Mouse (Mus musculus) MEL (cell line): ENCODE data around the gene Rasl10b.

Experiments
- CTCF ChIP-seq, 3 experiments: IDR thresholded peaks in 2 of 3; conservative IDR thresholded peaks in 1 of 3; 2 replicates each; pipeline ENCODE4 v1.5.1; 2011 to 2012; ENCODE audit warnings: low read length in 3 of 3, low read depth in 2 of 3, mild to moderate bottlenecking in 2 of 3, improper control_type of control experiment in 1 of 3, inconsistent platforms in 1 of 3, mixed read lengths in 1 of 3, moderate library complexity in 1 of 3; ENCODE audit not compliant: control insufficient read depth in 1 of 3, insufficient read depth in 1 of 3, poor library complexity in 1 of 3, severe bottlenecking in 1 of 3
- E2F4 ChIP-seq: IDR thresholded peaks from 2 replicates; pipeline ENCODE4 v1.6.1; 2011; ENCODE audit warnings: low read depth, low read length, improper control_type of control experiment, borderline replicate concordance
- EP300 ChIP-seq, 2 experiments: IDR thresholded peaks; 2 replicates each; pipeline ENCODE4 v1.6.1; 2011; ENCODE audit warnings: improper control_type of control experiment in 2 of 2, low read length in 2 of 2, low read depth in 1 of 2, mild to moderate bottlenecking in 1 of 2
- MAX ChIP-seq: IDR thresholded peaks from 2 replicates; pipeline ENCODE4 v1.6.1; 2011; ENCODE audit warnings: low read length, improper control_type of control experiment
- MEF2A ChIP-seq: IDR thresholded peaks from 2 replicates; pipeline ENCODE4 v1.6.1; 2014; ENCODE audit warnings: low read depth, mild to moderate bottlenecking, inconsistent platforms, low read length, improper control_type of control experiment; ENCODE audit not compliant: poor library complexity, insufficient replicate concordance, severe bottlenecking; ENCODE audit errors: extremely low read depth
- POLR2AphosphoS5 ChIP-seq: IDR thresholded peaks from 2 replicates; pipeline ENCODE4 v1.6.1; 2012; ENCODE audit warnings: low read depth, borderline replicate concordance, mild to moderate bottlenecking, inconsistent platforms, low read length, moderate library complexity, mixed read lengths
- TAL1 ChIP-seq: IDR thresholded peaks from 2 replicates; pipeline ENCODE4 v1.6.1; 2012; ENCODE audit warnings: mild to moderate bottlenecking, inconsistent platforms, low read length, moderate library complexity, mixed read lengths
- USF1 ChIP-seq: IDR thresholded peaks from 2 replicates; pipeline ENCODE4 v1.6.1; 2014; ENCODE audit warnings: low read depth, mild to moderate bottlenecking, inconsistent platforms, low read length, improper control_type of control experiment, moderate library complexity

DNA sequence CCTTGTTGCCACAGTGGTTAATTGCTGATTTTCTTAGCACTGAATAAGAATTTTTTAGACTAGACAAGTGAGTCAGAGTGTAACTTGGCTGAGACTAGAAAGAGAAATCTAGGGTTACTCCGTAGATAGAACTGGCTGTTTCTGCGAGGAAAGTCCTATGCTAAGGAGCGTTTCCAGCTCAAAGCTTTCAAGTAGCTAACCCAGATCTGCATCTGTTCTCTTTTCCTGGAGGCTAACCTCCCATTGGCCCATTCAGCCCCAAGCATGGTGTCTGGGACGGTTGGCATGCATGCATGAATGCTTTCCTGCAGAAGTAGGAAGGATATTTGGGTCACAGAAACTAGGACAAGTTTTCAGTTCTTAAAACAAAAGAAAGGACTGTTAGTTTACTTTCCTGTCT is 37.7 kb upstream of the Rasl10b start:
- TF ChIP-seq MEF2A (no peak), MAX (no peak), TAL1 (no peak), CTCF (IDR thresholded peaks at IDR 0.05 in 2 of 3, conservative IDR thresholded peaks at IDR 0.05 in 1 of 3; ENCODE audit: control insufficient read depth in 1 of 3, insufficient read depth in 1 of 3, low read depth in 2 of 3, low read length in 3 of 3, poor library complexity in 1 of 3, severe bottlenecking in 1 of 3) (no peak), USF1 (no peak), E2F4 (no peak), EP300 (IDR thresholded peaks at IDR 0.05; ENCODE audit: low read depth in 1 of 2, low read length in 2 of 2) (no peak), POLR2AphosphoS5 (no peak)
